Mouse (Mus musculus) ES-E14 (cell line): ENCODE measurements around the gene Aqp9.

Experiments
- CHD2 ChIP-seq: IDR thresholded peaks from 2 replicates; pipeline ENCODE4 v1.6.1; 2014; ENCODE audit warnings: mild to moderate bottlenecking, low read depth, low read length, inconsistent platforms
- HCFC1 ChIP-seq: IDR thresholded peaks from 2 replicates; pipeline ENCODE4 v1.6.1; 2012; ENCODE audit warnings: low read length, inconsistent platforms, borderline replicate concordance; ENCODE audit not compliant: insufficient read depth
- MAFK ChIP-seq: IDR thresholded peaks from 2 replicates; pipeline ENCODE4 v1.6.1; 2014; ENCODE audit warnings: mild to moderate bottlenecking, low read depth, low read length, inconsistent platforms; ENCODE audit not compliant: insufficient read depth
- ZC3H11A ChIP-seq: IDR thresholded peaks from 2 replicates; pipeline ENCODE4 v1.6.1; 2012; ENCODE audit warnings: low read depth, mild to moderate bottlenecking, inconsistent platforms, low read length, borderline replicate concordance
- ZNF384 ChIP-seq: IDR thresholded peaks from 2 replicates; pipeline ENCODE4 v1.6.1; 2012; ENCODE audit warnings: low read depth, low read length, inconsistent platforms

DNA sequence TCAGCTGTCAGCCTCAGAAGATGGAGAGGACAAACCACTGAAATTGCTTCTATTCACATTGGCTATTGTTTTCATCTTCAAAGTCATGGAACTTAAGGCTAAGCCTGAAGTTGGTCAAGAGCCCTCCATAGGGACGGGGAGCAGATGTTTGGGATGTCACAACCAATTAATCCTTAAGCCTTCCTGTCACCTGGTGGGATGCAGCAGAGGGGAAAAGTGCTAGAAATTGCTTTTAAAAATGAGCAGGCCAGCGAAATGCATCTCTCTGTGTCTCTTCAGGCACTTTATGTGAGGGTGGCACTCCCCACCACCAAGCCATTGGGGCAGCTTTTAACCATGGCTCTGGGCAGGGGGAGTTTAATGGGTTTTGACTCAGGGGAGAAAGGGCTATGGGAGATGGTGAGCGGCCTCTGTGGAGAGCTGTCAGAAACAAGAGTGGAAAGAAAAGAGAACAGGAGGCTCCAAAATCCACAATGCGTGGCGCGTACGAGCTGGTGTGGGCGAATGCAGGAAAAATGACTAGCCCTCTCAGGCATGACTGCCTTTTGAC is 104.1 kb downstream of the Aqp9 start:
- TF ChIP-seq MAFK: no peak
- TF ChIP-seq ZNF384: no peak
- no peak for TF ChIP-seq CHD2
- no peak for TF ChIP-seq ZC3H11A
- no peak for TF ChIP-seq HCFC1
